Mouse (Mus musculus): ENCODE measurements around the gene Guca2a.
"Not testable (repeated sequence)": the region's sequence is repeated elsewhere in the genome, so short reads cannot be mapped to it uniquely, and the experiment has no call there.

Gene Guca2a

GRCm38 (mm10) chr4:119637176-119637845 is at the start of gene Guca2a:
Gene Guca2a (plus strand): TSS chr4:119637704.
- no peak for DNase-seq

- no peak for DNase-seq
Measured at GRCm38 (mm10) chr4:119588037-119588436, 49.5 kb upstream of the Guca2a start.

GRCm38 (mm10) chr4:119589423-119589822 is 48.1 kb upstream of the Guca2a start:
- DNase-seq = no peak

GRCm38 (mm10) chr4:119590027-119590426 is 47.5 kb upstream of the Guca2a start:
- no peak for DNase-seq

GRCm38 (mm10) chr4:119592479-119592878 is 45.0 kb upstream of the Guca2a start:
- DNase-seq = no peak

GRCm38 (mm10) chr4:119594331-119594730 is 43.2 kb upstream of the Guca2a start:
- DNase-seq = no peak

- DNase-seq = no peak
Measured at GRCm38 (mm10) chr4:119599605-119600004, 37.9 kb upstream of the Guca2a start.

GRCm38 (mm10) chr4:119609488-119609887 is 28.0 kb upstream of the Guca2a start:
- no peak for DNase-seq

- DNase-seq = no peak
Measured at GRCm38 (mm10) chr4:119614078-119614477, 23.4 kb upstream of the Guca2a start.

- no peak for DNase-seq
Measured at GRCm38 (mm10) chr4:119614724-119615123, 22.8 kb upstream of the Guca2a start.

GRCm38 (mm10) chr4:119626081-119626645 is 11.3 kb upstream of the Guca2a start:
- no peak for DNase-seq

GRCm38 (mm10) chr4:119626876-119627275 is 10.6 kb upstream of the Guca2a start:
- DNase-seq = no peak

GRCm38 (mm10) chr4:119627317-119627716 is 10.2 kb upstream of the Guca2a start:
- no peak for DNase-seq

GRCm38 (mm10) chr4:119628363-119628762 is 9.1 kb upstream of the Guca2a start:
- not testable (repeated sequence) for DNase-seq

GRCm38 (mm10) chr4:119631115-119631919 is 6.2 kb upstream of the Guca2a start:
- DNase-seq = peak; percentile 62

GRCm38 (mm10) chr4:119632721-119633120 is 4.8 kb upstream of the Guca2a start:
- no peak for DNase-seq

GRCm38 (mm10) chr4:119633342-119633741 is 4.2 kb upstream of the Guca2a start:
- DNase-seq = no peak

- DNase-seq = no peak
Measured at GRCm38 (mm10) chr4:119633948-119634347, 3.6 kb upstream of the Guca2a start.

GRCm38 (mm10) chr4:119634908-119635660 is 2.4 kb upstream of the Guca2a start:
- no peak for DNase-seq

GRCm38 (mm10) chr4:119635686-119636085 is 1.8 kb upstream of the Guca2a start:
- DNase-seq = no peak

- no peak for DNase-seq
Measured at GRCm38 (mm10) chr4:119636731-119637130, 773 bp upstream of the Guca2a start.

- DNase-seq = no peak
Measured at GRCm38 (mm10) chr4:119637946-119638345, 442 bp downstream of the Guca2a start.

- no peak for DNase-seq
Measured at GRCm38 (mm10) chr4:119638656-119639055, 1.2 kb downstream of the Guca2a start.
